Mouse (Mus musculus) granulocyte monocyte progenitor cell, adult 5-6 weeks (primary cell): ENCODE data around the gene Gm7030. TPM values are rescaled to one million over a fixed set of nuclear protein-coding genes. Genes with fewer than 3 reads are reported as not detected.
"Not testable (repeated sequence)": the region's sequence is repeated elsewhere in the genome, so short reads cannot be mapped to it uniquely, and the experiment has no call there.

Source experiments
- ATAC-seq: replicated peaks from 2 replicates; pipeline ENCODE4 v1.8.0; 2016; ENCODE audit warnings: mild to moderate bottlenecking, moderate TSS enrichment, inconsistent platforms; ENCODE audit not compliant: poor library complexity, severe bottlenecking
- total RNA-seq, 2 experiments: library from RNA; stranded (forward) in 1 of 2; stranded (reverse) in 1 of 2; fragments of 200-712, 200-1000 nt in 1 of 2; fragments of >200 nt in 1 of 2; fragmentation: Nextera tagmentation in 1 of 2; gene quantifications; 2 replicates each; pipeline ENCODE4 v1.2.3; 2014 to 2017

Gm7030 gene
- total RNA-seq (2014; fragmentation: Nextera tagmentation) (not detected in 2 replicates), total RNA-seq (2017) (not detected in 2 replicates)

DNA sequence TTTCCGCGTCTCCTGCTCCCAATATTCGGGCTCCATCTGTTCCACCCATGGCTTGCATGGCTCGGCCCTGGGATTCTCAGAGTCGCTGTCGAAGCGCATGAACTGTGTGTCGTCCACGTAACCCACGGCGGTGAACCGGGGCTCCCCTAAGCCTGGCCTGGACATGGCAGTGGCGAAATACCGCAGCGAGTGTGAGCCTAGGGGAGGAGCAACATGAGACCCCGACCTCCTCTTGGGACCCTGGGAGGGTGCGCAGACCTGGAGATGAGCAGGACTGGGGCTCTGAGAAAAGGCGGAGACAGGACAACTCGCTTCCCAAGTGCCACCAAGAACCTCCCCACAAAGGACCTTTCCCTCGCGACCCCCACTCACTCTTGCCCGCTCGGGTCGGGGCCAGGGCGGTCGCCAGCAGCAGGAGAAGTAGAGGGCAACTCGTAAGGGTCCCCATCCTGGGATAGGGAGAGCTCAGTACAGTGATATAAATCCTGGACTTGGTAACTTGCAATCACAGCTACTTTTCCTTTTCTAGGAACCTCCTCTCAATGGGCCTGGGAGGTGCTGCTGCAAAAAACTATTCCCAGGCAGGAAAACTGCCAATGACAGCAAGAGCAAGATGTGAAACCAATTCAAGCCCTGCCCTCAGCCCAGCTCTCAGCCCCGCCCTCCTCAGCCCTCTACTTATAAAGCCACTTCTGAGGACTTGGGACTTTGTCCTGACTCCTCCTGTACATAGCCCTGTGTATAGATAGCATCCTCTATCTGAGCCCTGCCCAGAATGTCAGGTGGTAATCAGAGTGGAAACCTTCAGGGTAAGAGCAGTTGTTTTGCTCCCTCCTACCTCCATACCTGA is at the start of gene Gm7030:
TSS of gene Gm7030 (minus strand) at position 458 of the 850 bp plus-strand sequence.
- not testable (repeated sequence) for ATAC-seq

DNA sequence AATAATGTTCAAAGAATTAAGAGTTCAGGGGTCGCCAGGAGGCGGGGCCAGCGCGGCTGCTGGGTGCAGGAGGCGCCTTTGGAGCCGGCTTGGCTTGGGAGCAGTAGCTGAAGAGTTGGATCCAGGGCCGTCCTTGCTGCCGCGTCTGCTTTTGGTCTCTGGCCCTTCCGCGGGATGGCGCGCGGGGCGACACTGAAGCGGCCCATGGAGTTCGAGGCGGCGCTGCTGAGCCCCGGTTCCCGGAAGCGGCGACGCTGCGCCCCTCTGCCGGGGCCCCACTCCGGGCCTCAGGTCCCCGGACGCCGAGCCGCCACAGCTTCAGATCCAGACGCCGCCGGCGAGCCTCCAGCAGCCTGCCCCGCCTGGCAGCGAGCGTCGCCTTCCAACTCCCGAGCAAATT is 49.7 kb upstream of the Gm7030 start:
- peak; percentile 78 for ATAC-seq

DNA sequence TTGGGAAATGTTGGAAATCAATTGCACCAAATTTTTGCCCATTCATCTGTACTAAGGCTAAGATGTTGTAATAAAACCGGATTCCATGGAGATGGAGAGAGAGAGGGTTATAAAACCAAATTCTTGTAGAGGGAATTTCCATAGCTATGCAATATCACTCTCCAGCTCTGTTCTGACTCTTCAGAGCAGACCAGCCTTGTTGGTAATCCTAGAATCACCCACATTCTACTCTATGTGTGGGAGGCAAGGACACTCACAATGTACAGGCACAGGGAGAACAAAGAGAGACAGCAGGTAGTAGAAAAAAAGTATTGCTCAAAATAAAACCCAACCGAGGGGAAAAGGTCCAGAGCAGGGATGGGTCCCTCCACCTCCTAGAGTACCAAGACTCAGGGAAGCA is 46.9 kb upstream of the Gm7030 start:
- not testable (repeated sequence) for ATAC-seq

DNA sequence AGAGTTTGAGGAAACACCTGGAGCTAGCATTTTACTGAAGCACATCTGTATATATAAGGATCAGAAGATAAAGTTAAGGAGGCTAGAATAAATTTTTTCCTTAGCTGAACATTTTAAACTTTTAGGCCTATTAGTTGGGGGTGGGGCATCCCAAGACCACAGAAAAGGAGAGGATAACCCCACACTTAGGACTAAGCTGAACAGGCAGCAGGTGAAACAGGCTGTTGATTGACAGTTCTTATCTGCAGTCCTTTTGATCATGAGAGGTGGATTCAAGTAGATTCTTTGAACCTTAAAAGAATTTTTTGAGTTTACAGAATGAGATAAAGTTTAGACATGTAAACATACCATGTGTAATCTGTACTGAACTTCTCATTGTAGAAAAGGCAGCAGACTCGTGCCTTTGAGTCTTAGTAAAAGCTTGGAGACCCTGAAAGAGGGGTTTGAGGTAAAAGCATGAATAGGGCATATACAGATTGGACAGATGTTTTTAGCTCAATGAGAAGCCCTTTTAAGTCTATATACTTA is 41.1 kb upstream of the Gm7030 start:
- no peak for ATAC-seq

DNA sequence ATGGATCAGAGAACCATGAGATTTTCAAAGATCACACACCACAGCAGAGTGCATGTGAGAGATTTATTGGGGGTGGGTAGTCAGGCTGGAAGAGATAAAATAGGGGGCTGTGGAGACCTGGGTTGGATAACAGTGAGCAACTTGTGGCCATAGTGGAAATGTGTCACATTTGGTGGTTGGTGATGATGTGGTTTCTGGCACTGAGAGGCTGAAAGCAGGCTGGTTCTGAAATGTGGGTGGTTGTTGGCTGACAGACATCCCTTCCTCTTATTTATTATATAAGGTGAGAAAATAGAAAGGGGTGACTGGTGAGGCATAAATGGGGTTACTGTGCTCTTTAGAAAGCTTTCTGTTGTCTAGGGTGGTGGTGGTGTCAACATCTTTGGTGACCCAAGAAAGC is 40.5 kb upstream of the Gm7030 start:
- ATAC-seq = no peak

DNA sequence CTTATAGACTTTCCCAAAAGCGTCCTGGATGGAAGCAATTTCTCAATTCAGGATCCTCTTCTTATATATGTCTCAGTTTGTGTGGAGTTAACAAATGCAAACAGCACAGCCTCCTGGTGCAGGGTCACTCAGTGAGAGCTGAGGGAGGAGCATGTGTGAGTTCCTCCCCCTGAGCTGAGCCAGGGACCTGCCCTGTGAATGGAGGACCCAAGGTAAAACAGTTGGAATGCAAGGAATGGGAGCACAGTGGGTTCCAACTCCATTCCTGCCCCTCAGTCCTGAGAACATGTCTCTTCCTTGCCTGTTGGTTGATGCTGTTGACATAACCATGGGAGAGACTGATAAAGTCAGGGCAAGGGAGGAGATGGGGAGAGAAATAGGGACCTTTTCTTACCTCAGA is 39.9 kb upstream of the Gm7030 start:
- not testable (repeated sequence) for ATAC-seq

DNA sequence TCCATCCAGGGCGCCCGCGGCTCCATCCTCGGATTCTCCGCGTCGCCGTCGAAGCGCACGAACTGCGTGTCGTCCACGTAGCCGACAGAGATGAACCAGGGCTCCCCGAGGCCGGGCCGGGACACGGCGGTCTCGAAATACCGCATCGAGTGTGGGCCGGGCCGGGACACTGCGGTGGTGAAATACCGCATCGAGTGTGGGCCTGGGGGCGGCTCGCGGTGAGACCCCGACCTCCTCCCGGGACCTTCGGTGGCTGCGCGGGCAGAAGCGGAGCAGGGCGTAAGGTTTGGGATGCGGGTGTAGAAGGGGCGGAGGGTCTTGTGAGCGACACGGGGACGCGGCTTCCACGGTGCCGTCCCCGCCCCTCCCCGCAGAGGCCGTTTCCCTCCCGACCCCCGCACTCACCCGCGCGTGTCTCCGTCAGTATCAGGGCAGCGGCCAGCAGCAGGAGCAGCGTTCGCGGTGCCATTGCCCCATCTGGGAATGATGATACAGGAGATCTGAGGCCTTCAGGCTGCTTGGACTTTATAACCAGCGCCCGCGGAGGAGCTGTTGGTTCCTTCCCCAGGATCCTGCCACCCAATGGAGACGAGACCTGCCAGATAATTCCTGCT is 38.9 kb upstream of the Gm7030 start, which contains the start of gene Gm8909:
TSS of gene Gm8909 (minus strand) at position 499 of the 614 bp plus-strand sequence.
- peak; percentile 26; the same call in 1 of the 2 replicates for ATAC-seq

DNA sequence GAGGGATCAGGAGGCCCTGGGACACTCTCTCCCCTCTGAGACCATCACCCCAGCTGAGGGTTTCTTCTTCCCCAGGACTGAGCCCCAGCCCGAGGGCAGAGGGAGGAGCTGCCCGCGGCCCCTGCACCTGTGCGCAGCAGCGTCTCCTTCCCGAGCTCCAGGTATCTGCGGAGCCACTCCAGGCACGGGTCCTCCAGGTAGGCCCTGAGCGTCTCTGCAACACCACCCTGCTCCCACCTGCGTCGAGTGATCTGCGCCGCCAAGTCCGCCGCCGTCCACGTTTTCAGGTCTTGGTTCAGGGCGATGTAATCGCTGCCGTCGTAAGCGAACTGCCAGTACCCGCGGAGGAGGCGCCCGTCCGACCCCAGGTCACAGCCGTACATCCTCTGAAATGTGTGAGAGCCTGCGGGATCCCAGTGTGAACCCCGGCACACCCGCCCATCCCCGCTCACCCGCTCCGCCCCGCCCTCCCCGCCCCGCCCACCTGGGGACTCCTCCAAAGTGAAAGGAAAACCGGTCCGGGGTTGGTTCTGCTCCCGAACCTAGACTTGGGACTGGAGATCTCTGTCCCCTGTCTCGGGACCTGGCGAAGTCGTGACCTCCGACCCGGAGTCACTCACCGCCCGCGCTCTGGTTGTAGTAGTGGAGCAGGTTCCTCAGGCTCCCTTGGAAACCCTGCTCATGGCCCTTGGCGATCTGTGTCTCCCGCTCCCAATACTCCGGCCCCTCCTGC is 38.2 kb upstream of the Gm7030 start:
- ATAC-seq = peak; percentile 48

DNA sequence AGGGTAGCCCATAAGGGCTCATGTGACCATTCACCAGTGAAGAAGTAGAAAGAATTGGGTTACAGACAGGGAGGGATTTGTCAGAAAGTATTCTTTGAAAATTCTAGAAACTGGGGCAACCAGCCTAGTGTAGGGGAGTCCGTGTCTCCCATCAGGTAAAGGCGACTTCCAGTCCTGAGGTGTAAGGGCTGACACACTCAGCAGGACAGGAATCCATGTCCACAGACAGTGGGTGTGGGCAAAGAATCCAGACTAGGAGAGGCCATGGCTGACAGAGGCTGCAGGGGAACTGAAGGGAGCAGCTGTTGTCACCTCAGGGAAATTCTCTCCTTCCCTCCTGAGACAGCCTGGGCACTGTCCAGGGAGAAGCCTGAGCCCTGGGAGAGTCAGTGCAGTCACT is 37.7 kb upstream of the Gm7030 start:
- not testable (repeated sequence) for ATAC-seq

DNA sequence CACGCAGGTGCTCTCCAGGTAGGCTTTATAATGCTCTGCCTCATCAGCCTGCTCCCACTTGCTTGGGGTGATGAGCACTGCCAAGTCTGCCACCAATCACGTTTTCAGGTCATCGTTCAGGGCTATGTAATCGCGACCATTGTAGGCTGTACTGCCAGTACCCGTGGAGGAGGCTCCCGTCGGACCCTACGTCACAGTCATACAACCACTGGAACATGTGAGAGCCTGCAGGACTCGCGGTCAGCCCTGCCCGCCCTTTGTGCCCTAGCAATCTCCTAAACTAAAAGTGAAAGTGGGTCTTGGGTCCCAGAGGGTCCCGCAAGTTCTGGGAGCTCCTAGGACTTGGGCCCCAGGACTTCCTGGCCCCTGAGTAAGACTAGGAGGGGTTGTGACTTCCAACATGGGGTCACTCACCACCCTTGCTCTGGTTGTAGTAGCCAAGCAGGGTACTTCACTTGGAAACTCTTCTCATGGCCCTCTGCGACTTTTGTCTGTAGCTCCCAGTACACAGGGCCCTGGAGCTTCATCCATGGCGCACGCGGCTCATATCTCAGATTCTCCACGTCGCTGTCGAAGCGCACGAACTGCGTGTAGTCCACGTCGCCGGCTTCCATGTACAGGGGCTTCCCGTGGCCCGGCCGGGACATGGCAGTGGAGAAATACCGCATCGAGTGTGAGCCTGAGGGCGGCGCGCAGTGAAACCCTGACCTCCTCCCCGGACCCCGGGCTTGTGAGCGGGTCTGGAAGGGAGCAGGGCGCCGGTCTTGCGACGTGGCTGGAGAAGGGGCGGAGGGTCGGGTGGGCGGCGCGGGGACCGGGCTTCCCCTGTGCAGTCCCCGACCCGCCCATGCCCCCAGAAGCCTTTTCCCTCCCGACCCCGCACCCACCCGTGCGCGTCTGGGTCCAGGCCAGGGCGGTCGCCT is 32.2 kb upstream of the Gm7030 start:
- peak; percentile 72 for ATAC-seq

DNA sequence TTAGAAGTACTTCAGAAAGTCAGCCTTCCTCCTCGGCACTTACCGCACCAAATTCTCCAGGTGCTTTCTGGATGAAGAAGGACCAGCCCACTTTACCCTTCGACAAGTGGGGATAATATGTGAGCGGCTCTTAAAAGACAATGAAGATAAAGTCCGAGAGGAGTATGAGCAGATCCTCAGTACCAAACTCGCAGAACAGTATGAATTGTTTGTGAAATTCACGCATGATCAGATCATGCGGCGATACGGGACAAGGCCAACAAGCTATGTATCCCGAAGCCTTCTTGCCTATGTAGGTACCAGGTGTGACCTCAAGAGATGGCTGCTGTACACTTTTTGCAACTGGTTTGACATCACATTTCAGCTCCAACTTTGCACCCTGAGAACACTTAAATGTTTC is 29.0 kb upstream of the Gm7030 start:
- not testable (repeated sequence) for ATAC-seq

DNA sequence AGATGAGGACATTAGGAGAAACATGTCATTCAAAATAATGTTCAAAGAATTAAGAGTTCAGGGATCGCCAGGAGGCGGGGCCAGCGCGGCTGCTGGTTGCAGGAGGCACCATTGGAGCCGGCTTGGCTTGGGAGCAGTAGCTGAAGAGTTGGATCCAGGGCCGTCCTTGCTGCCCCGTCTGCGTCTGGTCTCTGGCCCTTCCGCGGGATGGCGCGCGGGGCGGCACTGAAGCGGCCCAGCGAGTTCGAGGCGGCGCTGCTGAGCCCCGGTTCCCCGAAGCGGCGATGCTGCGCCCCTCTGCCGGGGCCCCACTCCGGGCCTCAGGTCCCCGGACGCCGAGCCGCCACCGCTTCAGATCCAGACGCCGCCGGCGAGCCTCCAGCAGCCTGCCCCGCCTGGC is 28.6 kb upstream of the Gm7030 start:
- peak; percentile 36 for ATAC-seq

DNA sequence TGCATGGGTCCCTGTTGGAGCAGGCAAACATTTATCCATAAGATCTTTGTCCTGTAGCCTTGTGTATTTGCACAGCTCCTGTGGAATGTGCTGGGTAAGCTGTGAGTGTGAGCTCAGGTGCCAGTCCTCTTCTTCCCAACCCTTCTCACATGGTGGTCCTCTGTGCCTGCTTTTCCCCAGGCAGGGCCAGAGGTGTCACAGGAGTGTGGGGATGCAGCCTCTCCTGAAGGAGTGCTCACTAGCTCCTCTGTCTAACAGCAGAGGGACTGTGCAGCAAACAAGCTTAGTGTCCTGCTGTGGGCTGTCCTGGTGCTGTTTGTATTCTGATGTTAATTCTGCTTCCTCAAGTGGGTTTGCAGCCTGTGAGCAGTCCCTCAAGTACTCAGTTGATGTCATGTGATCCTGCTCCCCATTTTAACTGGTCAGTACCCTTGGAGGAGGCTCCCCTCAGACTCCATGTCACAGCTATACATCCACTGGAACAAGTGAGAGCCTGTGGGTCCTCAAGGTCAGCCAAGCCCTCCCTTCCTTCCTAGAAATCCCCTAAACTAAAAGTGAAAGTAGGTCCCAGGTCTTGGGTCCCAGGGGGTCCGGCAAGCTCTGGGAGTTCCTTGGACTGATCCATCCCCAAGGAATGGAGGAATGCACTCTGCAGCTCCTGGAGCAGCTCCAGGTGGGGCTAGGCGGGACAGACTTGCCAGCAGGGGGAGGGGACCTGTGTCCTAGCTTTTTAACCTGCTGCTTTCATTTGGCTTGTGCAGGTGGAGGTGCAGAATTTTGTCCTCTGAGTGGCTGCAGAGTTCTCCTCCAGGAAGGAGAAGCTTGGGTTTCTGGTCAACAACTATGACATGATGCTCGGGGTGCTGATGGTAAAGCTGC is 25.3 kb upstream of the Gm7030 start:
- ATAC-seq = no peak

DNA sequence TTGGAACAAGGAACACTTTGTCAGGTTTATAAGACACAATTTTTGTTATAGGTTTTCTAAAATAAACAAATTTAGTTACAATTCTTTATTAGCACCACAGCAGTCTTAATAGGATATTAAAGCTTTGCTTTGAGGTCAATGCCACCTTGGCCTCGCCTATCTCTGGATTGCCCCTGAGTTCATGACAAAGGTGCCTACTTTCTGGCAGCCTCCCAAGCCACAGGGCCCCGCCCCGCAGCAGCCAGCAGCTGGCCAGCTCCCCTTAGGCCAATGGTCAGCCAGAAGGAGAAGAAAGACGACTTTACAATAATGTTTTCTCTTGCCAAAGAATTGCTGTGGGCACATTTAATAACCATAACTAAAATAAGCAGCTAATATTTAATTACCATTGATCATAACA is 22.0 kb upstream of the Gm7030 start:
- not testable (repeated sequence) for ATAC-seq

DNA sequence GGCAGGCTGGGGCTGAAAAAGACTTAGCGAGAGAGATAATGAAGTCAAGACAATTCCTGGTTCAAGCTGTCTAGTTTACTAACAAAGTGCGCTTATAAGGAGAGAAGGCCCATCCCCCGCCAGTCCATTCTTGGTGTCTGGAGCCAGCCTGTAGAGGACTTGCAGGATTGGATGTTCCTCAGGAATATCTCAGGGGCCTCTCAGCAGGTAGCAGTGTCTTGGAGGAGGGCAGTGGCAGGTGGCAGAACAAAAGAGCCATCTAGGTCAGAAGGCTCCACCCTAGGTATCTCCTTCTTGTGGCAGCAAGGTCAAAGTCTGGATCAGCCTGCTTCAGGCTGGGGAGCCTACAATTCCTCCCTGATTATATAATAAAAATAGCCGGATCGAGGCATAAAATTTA is 19.2 kb upstream of the Gm7030 start:
- not testable (repeated sequence) for ATAC-seq

DNA sequence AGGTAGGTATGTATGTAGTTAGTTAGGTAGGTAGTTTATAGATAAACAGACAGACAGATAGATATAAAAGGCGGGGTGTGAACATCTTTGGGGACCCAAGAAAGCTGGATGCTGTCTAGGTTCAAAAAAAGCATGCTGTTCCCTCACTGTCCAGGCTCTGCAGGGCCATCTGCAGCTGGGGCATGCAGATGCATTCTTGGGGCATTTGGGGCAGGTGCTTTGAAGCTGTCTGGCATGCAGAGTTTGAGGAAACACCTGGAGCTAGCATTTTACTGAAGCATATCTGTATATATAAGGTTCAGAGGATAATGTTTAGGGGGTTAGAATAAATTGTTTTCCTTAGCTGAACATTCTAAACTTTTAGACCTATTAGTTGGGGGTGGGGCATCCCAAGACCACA is 17.7 kb upstream of the Gm7030 start:
- not testable (repeated sequence) for ATAC-seq

DNA sequence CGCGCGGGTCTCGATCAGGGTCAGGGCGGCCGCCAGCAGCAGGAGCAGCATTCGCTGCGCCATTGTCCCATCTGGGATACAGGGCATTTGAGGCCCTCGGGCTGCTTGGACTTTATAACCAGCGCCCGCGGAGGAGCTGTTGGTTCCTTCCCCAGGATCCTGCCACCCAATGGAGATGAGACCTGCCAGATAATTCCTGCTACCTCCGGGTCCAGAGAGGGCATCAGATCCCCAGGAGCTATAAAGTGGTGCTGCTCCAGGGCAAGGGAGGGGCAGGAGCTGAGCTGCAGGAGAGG is 16.6 kb upstream of the Gm7030 start:
- 0 out of 2 replicates have a peak, but pooled peaks have one; percentile 20 for ATAC-seq

DNA sequence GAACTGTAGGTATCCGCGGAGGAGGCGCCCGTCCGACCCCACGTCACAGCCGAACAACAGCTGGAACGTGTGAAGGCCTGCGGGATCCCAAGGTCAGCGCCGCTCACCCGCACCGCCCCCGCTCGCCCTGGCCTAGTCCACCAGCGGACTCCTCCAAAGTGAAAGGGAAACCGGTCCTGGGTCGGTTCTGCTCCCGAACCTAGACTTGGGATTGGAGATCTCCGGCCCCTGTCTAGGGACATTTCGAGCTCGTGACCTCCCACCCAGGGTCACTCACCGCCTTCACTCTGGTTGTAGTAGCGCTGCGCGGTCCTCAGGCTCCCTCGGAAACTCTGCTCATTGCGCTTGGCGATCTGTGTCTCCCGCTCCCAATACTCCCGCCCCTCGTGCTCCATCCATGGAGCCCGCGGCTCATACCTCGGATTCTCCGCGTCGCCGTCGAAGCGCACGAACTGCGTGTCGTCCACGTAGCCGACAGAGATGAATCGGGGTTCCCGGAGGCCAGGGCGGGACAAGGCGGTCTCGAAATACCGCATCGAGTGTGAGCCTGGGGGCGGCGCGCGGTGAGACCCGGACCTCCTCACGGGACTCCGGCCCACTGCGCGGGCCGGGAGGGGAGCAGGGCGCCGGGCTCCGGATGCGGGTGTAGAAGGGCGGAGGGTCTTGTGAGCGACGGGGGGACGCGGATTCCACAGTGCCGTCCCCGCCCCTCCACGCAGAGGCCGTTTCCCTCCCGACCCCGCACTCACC is 16.1 kb upstream of the Gm7030 start:
- peak; percentile 70 for ATAC-seq
